Mouse (Mus musculus) testis, adult 2 months (tissue): ENCODE measurements around the gene Col18a1. TPM values are rescaled to one million over a fixed set of nuclear protein-coding genes. Genes with fewer than 3 reads are reported as not detected.

ENCODE experiments used
- H3K27ac ChIP-seq: fragments of 200-500 bp; 2 replicates; pipeline ENCODE4 v1.5.1; 2012; ENCODE audit warnings: low read depth, low read length; ENCODE audit not compliant: control insufficient read depth, insufficient read depth
- H3K27me3 ChIP-seq: fragments of 200-500 bp; 2 replicates; pipeline ENCODE4 v1.6.1; 2012; ENCODE audit warnings: mild to moderate bottlenecking, low read length, moderate library complexity; ENCODE audit not compliant: control insufficient read depth, insufficient read depth
- H3K36me3 ChIP-seq: fragments of 200-500 bp; 2 replicates; pipeline ENCODE4 v1.6.1; 2012; ENCODE audit warnings: mild to moderate bottlenecking, low read length; ENCODE audit not compliant: control insufficient read depth, insufficient read depth
- H3K4me1 ChIP-seq: fragments of 200-500 bp; 2 replicates; pipeline ENCODE4 v1.6.1; 2012; ENCODE audit warnings: low read length; ENCODE audit not compliant: control insufficient read depth, insufficient read depth
- H3K4me3 ChIP-seq: fragments of 200-500 bp; 2 replicates; pipeline ENCODE4 v1.5.1; 2012; ENCODE audit warnings: low read depth, mild to moderate bottlenecking, low read length, moderate library complexity, mixed read lengths; ENCODE audit not compliant: control insufficient read depth
- CTCF ChIP-seq: fragments of 200-500 bp; IDR thresholded peaks from 2 replicates; pipeline ENCODE4 v1.5.1; 2012; ENCODE audit warnings: low read depth, mild to moderate bottlenecking, inconsistent platforms, low read length, moderate library complexity; ENCODE audit not compliant: control insufficient read depth, insufficient read depth, insufficient replicate concordance
- POLR2A ChIP-seq: fragments of 200-500 bp; IDR thresholded peaks from 2 replicates; pipeline ENCODE4 v1.6.1; 2012; ENCODE audit warnings: low read depth, mild to moderate bottlenecking, inconsistent platforms, low read length, moderate library complexity; ENCODE audit not compliant: control insufficient read depth
- polyA plus RNA-seq: library from polyadenylated mRNA; depleted of rRNA; stranded (reverse); fragments of >200 nt; gene quantifications from 2 replicates; pipeline ENCODE4 v1.2.3, GENCODE M21; 2012

The Col18a1 gene
- polyA plus RNA-seq, 1 experiment: 10.5 TPM

- Histone ChIP-seq H3K4me1 (peaks cover 6% of the 10 kb centered on the region), H3K4me3 (no peak overlapping the region), H3K27ac (no peak overlapping the region), H3K36me3 (no peaks in the 10 kb centered on the region), H3K27me3 (no peaks in the 10 kb centered on the region)
- no peak for TF ChIP-seq CTCF
- no peak for TF ChIP-seq POLR2A
These were observed 18.8 kb downstream of the Col18a1 start for GRCm38 (mm10) chr10:77147545-77147944.

DNA sequence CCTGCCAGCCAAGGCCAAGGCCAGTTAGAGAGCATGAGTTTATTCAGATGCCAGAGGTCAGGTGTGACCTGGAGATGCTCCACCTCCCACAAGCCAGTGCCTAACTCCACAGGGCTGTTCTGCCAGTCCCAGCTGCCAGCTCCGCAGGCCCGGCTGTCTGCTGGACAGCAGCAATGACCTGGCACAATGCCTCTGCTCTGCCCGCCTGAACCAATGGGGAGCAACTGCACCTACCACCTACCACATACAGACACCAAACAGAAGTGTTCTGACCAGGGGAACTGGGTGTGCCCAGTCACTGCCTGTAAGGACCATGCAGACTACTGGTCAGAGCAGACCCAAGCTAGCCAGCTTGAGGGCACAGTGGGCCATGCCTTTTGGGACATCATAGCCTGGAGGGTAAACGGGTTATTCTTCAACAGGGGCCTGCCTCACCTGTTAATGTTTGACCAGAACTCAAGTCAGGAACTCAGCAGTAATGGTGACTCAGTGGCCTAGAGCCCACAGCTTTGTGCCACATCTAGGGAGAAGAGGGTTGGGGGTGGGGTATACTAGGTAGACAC, 19.4 kb downstream of the Col18a1 start:
- Histone ChIP-seq H3K27ac (no peak overlapping the region), H3K27me3 (no peaks in the 10 kb centered on the region), H3K4me1 (peaks cover 6% of the 10 kb centered on the region)

DNA sequence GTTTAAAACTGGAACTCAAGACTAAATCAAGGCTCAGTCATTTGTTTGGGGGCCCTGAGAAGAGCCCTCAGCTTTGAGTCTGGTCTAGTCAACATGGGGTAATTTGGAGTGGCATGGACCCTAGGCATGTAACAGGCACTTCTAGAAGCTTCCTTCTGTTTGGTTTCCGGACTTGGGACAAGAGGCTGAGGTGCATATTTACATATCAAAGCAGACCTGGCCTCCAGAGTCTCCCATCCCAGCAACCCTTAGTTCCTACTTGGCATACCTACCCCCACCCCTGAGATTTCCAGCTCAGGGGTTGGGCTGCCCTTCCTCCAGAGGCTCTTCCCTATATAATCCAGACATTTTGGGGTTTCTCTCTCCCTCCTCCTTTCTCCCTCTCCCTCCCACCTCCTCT, 20.4 kb downstream of the Col18a1 start:
- H3K4me1 ChIP-seq: peaks cover 3% of the 10 kb centered on the region; the same call in 1 of the 2 replicates
- H3K27ac ChIP-seq: no peak overlapping the region
- H3K36me3 ChIP-seq: no peaks in the 10 kb centered on the region
- no peak for TF ChIP-seq POLR2A
- no peak overlapping the region for H3K4me3 ChIP-seq
- H3K27me3 ChIP-seq: no peaks in the 10 kb centered on the region

More for the DNA sequence above, 19.4 kb downstream of the Col18a1 start:
- no peak for TF ChIP-seq CTCF
- no peak for TF ChIP-seq POLR2A
- Histone ChIP-seq H3K4me3 (no peak overlapping the region), H3K36me3 (no peaks in the 10 kb centered on the region)

DNA sequence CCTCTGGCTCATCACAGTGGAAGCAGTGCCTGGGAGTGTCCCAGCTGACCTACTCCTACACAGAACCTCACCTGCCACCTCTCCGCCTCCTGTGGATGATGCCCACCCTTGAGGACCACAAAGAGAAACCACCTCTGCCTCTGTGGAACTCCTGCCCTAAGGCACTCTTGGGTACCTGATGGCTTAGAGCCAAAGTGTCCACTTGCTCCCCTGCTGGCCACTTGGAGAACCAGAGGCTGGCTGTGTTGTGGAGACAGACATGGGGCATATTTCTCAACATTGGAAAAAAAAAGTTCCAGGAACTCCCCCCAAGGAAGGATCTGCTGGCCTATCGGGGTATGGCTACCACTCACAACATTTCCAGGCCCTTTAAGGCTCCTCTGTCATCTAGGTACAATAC, 22.0 kb downstream of the Col18a1 start:
- H3K27ac ChIP-seq: no peak overlapping the region
- H3K4me1 ChIP-seq: no peaks in the 10 kb centered on the region
- H3K36me3 ChIP-seq: no peaks in the 10 kb centered on the region
- H3K27me3 ChIP-seq: no peaks in the 10 kb centered on the region
- no peak overlapping the region for H3K4me3 ChIP-seq
- no peak for TF ChIP-seq CTCF
- TF ChIP-seq POLR2A: no peak

- no peaks in the 10 kb centered on the region for H3K36me3 ChIP-seq
- no peak overlapping the region for H3K4me3 ChIP-seq
- TF ChIP-seq CTCF: no peak
- no peak for TF ChIP-seq POLR2A
- no peaks in the 10 kb centered on the region for H3K4me1 ChIP-seq
- no peaks in the 10 kb centered on the region for H3K27me3 ChIP-seq
- no peak overlapping the region for H3K27ac ChIP-seq
These were observed 24.0 kb downstream of the Col18a1 start for GRCm38 (mm10) chr10:77142328-77142727.

DNA sequence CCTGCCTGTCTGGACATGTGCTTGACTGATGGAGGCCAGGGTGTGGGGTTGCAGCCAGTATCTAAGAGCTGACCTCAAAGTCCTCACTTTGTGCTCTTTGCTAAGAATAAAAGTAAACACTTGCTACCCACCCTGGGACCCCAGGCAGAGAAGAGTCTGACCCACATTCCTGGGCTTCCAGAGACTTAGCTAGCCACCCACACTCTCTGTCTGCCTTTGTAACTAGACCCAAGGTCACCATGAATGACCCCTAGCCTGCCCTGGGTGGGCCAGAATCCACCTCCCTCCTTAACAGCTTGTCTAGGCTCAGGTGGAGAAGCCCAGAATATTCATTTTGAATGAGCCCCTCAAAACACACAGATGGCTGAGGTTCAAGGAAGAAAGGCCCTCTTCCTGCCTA, 28.0 kb downstream of the Col18a1 start:
- Histone ChIP-seq H3K36me3 (no peaks in the 10 kb centered on the region), H3K27me3 (no peaks in the 10 kb centered on the region), H3K4me3 (no peak overlapping the region), H3K4me1 (no peaks in the 10 kb centered on the region; the same call in 1 of the 2 replicates), H3K27ac (no peak overlapping the region)
- no peak for TF ChIP-seq CTCF
- TF ChIP-seq POLR2A: no peak

GRCm38 (mm10) chr10:77136205-77136604, 30.1 kb downstream of the Col18a1 start:
- no peaks in the 10 kb centered on the region; the same call in 1 of the 2 replicates for H3K4me1 ChIP-seq
- H3K36me3 ChIP-seq: no peaks in the 10 kb centered on the region
- H3K27ac ChIP-seq: no peak overlapping the region
- TF ChIP-seq POLR2A (no peak), CTCF (no peak)
- no peak overlapping the region for H3K4me3 ChIP-seq
- no peaks in the 10 kb centered on the region for H3K27me3 ChIP-seq
